Mouse (Mus musculus) limb, embryonic 11.5 days (tissue): Measurements from ENCODE around the gene St6galnac4. TPM values are rescaled to one million over a fixed set of nuclear protein-coding genes. Genes with fewer than 3 reads are reported as not detected.

ENCODE experiments used
- ATAC-seq: fragments of 200-750 bp; cut with Nextera tagmentation; 2 replicates; pipeline ENCODE4 v1.8.0; 2017; ENCODE audit warnings: low read depth; ENCODE audit not compliant: insufficient number of reproducible peaks, low FRiP score, low TSS enrichment
- DNase-seq: peaks from one replicate; pipeline ENCODE4 v3.0.0-alpha.2; 2015; ENCODE audit warnings: low spot score
- H3K27ac ChIP-seq: fragments of 300-500 bp; sonication (generic); replicated peaks from 2 replicates; pipeline ENCODE4 v1.5.1; 2014; ENCODE audit warnings: low read depth, mild to moderate bottlenecking, low read length
- H3K27me3 ChIP-seq: fragments of 300-500 bp; sonication (generic); 2 replicates; pipeline ENCODE4 v1.6.1; 2014; ENCODE audit warnings: mild to moderate bottlenecking, low read length, mixed read lengths; ENCODE audit not compliant: control insufficient read depth, insufficient read depth
- H3K36me3 ChIP-seq: fragments of 300-500 bp; sonication (generic); 2 replicates; pipeline ENCODE4 v1.6.1; 2014; ENCODE audit warnings: mild to moderate bottlenecking, low read length, moderate library complexity, mixed read lengths; ENCODE audit not compliant: control insufficient read depth, insufficient read depth
- H3K4me1 ChIP-seq: fragments of 300-500 bp; sonication (generic); 2 replicates; pipeline ENCODE4 v1.6.1; 2014; ENCODE audit warnings: low read length, mixed read lengths; ENCODE audit not compliant: control insufficient read depth, insufficient read depth
- H3K4me2 ChIP-seq: fragments of 300-500 bp; sonication (generic); 2 replicates; pipeline ENCODE4 v1.6.1; 2014; ENCODE audit warnings: low read depth, mild to moderate bottlenecking, moderate library complexity; ENCODE audit not compliant: severe bottlenecking
- H3K4me3 ChIP-seq: fragments of 300-500 bp; sonication (generic); 2 replicates; pipeline ENCODE4 v1.5.1; 2014; ENCODE audit warnings: low read depth, low read length
- H3K9ac ChIP-seq: fragments of 300-500 bp; sonication (generic); 2 replicates; pipeline ENCODE4 v1.6.1; 2014; ENCODE audit warnings: mild to moderate bottlenecking, low read length
- H3K9me3 ChIP-seq: fragments of 300-500 bp; sonication (generic); 2 replicates; pipeline ENCODE4 v1.6.1; 2016; ENCODE audit warnings: low read length; ENCODE audit not compliant: control insufficient read depth
- WGBS: fragments of 180-500 bp; shearing (Covaris S2); extraction: QIAGEN DNeasy Blood & Tissue Kit; methylation state at CpG from one replicate; pipeline ENCODE4 v1.1.7; 2014; 5-methylcytosine and 5-hydroxymethylcytosine counted together
- polyA plus RNA-seq: library from polyadenylated mRNA; unstranded; fragments of >200 nt; fragmentation: Nextera tagmentation; extraction: Ambion mirVana; gene quantifications from 2 replicates; pipeline ENCODE4 v1.2.1, GENCODE M21; 2014

Gene St6galnac4
- polyA plus RNA-seq, 1 experiment from 2014 or later = 21.2 TPM

GRCm38 (mm10) chr2:32624111-32624748 is 37.3 kb downstream of the St6galnac4 start:
- 74% methylated on average over 5 of the region's 5 CpGs for WGBS
- H3K9ac ChIP-seq = no peak overlapping the region
- no peak overlapping the region for H3K4me2 ChIP-seq
- no peak overlapping the region for H3K4me3 ChIP-seq
- H3K9me3 ChIP-seq = no peaks in the 10 kb centered on the region
- DNase-seq = no peak
- no peaks in the 10 kb centered on the region for H3K27me3 ChIP-seq
- H3K36me3 ChIP-seq = no peaks in the 10 kb centered on the region
- H3K4me1 ChIP-seq = peaks cover 61% of the 10 kb centered on the region
- peak overlapping the region; percentile 1; the same call in 1 of the 2 replicates for H3K27ac ChIP-seq
- no peak for ATAC-seq

GRCm38 (mm10) chr2:32625212-32625872 is 38.4 kb downstream of the St6galnac4 start:
- Histone ChIP-seq H3K36me3 (no peaks in the 10 kb centered on the region), H3K4me1 (peaks cover 53% of the 10 kb centered on the region), H3K27me3 (no peaks in the 10 kb centered on the region), H3K27ac (peak overlapping the region; percentile 57), H3K9me3 (no peaks in the 10 kb centered on the region), H3K4me2 (peak overlapping the region; percentile 37; the same call in 1 of the 2 replicates), H3K4me3 (no peak overlapping the region), H3K9ac (peak overlapping the region; percentile 52)
- peak; percentile 81 for DNase-seq
- WGBS = 2% methylated on average over 13 of the region's 13 CpGs
- no peak; the same call in 1 of the 2 replicates for ATAC-seq

- H3K4me1 ChIP-seq = peaks cover 46% of the 10 kb centered on the region
Observed at GRCm38 (mm10) chr2:32625873-32626694, 39.2 kb downstream of the St6galnac4 start.

GRCm38 (mm10) chr2:32627266-32628043 is 40.6 kb downstream of the St6galnac4 start:
- Histone ChIP-seq H3K9me3 (no peaks in the 10 kb centered on the region), H3K27me3 (no peaks in the 10 kb centered on the region), H3K4me2 (no peak overlapping the region), H3K4me1 (peaks cover 36% of the 10 kb centered on the region), H3K9ac (no peak overlapping the region), H3K27ac (no peak overlapping the region), H3K36me3 (no peaks in the 10 kb centered on the region), H3K4me3 (no peak overlapping the region)
- 64% methylated on average over 19 of the region's 20 CpGs for WGBS
- no peak for DNase-seq
- no peak for ATAC-seq

More at GRCm38 (mm10) chr2:32625873-32626694, 39.2 kb downstream of the St6galnac4 start:
- Histone ChIP-seq H3K27me3 (no peaks in the 10 kb centered on the region), H3K4me2 (peak overlapping the region; percentile 37), H3K9me3 (no peaks in the 10 kb centered on the region), H3K36me3 (no peaks in the 10 kb centered on the region), H3K4me3 (no peak overlapping the region), H3K9ac (0 out of 2 replicates have a peak overlapping the region, but pooled peaks have one; percentile 5), H3K27ac (peak overlapping the region; percentile 57)
- 37% methylated on average over 5 of the region's 5 CpGs for WGBS
- DNase-seq = no peak
- ATAC-seq = no peak

- Histone ChIP-seq H3K4me2 (no peak overlapping the region), H3K36me3 (no peaks in the 10 kb centered on the region)
- WGBS = 54% methylated on average over 4 of the region's 4 CpGs
Observed at GRCm38 (mm10) chr2:32628044-32628550, 41.2 kb downstream of the St6galnac4 start.

GRCm38 (mm10) chr2:32628729-32629128 is 41.8 kb downstream of the St6galnac4 start:
- H3K4me3 ChIP-seq = no peak overlapping the region
- no peaks in the 10 kb centered on the region for H3K9me3 ChIP-seq
- H3K4me2 ChIP-seq = no peak overlapping the region
- peaks cover 36% of the 10 kb centered on the region for H3K4me1 ChIP-seq
- no peak for ATAC-seq
- no peak overlapping the region for H3K9ac ChIP-seq
- no peaks in the 10 kb centered on the region for H3K27me3 ChIP-seq
- no peaks in the 10 kb centered on the region for H3K36me3 ChIP-seq
- DNase-seq = no peak
- WGBS = 33% methylated on average over 5 of the region's 5 CpGs
- 0 out of 2 replicates have a peak overlapping the region, but pooled peaks have one; percentile 40 for H3K27ac ChIP-seq

More at GRCm38 (mm10) chr2:32628044-32628550, 41.2 kb downstream of the St6galnac4 start:
- Histone ChIP-seq H3K4me3 (no peak overlapping the region), H3K27me3 (no peaks in the 10 kb centered on the region), H3K4me1 (peaks cover 36% of the 10 kb centered on the region), H3K9me3 (no peaks in the 10 kb centered on the region), H3K27ac (no peak overlapping the region), H3K9ac (no peak overlapping the region)
- DNase-seq = no peak
- no peak for ATAC-seq

GRCm38 (mm10) chr2:32629276-32629976 is 42.5 kb downstream of the St6galnac4 start:
- Histone ChIP-seq H3K36me3 (no peaks in the 10 kb centered on the region), H3K27ac (0 out of 2 replicates have a peak overlapping the region, but pooled peaks have one; percentile 40), H3K9ac (no peak overlapping the region), H3K4me3 (no peak overlapping the region), H3K9me3 (no peaks in the 10 kb centered on the region), H3K4me2 (no peak overlapping the region), H3K27me3 (no peaks in the 10 kb centered on the region), H3K4me1 (peaks cover 34% of the 10 kb centered on the region)
- no peak for ATAC-seq
- peak; percentile 82 for DNase-seq
- WGBS = 43% methylated on average over 9 of the region's 9 CpGs
